Mouse (Mus musculus) CD8-positive naive resting alpha-beta T cell, adult 2 months (primary cell): ENCODE results near the gene Surf6.
A peak's percentile ranks its signal among the peaks of the same experiment; 100 is the strongest.

Source experiments
- DNase-seq, 2 experiments: peaks; one replicate each; pipeline ENCODE4 v3.0.0; 2022; ENCODE audit warnings: low read depth in 2 of 2, low spot score in 2 of 2

Gene Surf6

DNA sequence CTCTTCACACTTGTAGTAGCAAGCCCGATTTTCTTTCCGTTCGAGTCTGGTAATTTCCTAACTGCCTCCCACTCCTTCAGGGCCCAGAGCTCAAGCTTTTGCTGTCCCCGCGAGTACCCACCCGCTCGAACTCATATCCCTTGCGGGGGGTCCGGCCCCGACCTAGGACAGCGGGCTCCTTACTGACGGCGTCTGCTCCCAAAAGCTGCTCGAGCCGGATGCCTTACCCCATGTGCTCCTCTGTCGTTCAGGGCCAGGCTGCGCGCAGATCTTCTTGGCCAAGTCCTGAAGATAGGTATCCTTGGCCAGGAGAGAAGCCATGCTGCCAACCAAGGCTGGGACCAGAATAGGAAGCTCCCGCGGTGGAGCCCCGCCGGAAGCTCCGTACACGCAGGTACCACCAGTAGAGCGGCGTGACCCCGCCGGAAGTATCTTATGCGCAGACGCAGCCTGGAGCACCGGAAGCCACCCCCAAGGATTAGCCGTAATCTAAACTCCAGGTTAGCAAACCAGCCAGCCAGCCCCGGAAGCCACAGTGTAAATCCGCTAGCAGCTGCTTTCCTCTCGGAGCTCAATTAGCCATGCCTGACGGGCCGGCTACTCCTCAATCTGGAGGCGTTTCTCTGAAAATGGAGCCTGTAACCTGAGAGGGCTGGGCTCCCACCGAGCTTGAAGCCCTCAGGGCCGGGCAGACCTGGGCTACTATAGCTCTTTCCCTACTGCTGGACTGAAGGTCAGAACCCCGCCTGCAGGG lies at the start of gene Surf6:
TSS of gene Surf6 (minus strand) at position 413 of the 754 bp plus-strand sequence.
- peak; percentile 96 to 97 for DNase-seq

DNA sequence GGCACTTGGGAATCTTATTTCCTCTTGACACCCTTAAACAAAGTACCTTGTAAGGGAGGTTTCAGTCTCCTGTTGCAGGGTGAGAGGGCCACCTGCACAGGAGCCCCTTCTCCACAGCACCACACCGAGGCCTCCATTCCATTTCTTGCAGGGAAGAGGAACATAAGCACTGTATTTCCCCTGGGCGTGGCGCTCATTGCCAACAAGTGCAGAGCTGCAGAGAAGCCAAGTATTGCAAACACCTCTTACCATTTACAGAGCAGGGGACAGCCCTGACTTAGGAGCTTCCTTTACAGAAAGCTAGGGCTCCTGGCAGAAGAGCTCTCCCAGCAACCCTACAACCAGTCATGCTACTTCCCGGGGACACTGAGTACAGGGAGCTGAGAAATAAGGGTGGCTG lies 49.5 kb upstream of the Surf6 start:
- no peak for DNase-seq

DNA sequence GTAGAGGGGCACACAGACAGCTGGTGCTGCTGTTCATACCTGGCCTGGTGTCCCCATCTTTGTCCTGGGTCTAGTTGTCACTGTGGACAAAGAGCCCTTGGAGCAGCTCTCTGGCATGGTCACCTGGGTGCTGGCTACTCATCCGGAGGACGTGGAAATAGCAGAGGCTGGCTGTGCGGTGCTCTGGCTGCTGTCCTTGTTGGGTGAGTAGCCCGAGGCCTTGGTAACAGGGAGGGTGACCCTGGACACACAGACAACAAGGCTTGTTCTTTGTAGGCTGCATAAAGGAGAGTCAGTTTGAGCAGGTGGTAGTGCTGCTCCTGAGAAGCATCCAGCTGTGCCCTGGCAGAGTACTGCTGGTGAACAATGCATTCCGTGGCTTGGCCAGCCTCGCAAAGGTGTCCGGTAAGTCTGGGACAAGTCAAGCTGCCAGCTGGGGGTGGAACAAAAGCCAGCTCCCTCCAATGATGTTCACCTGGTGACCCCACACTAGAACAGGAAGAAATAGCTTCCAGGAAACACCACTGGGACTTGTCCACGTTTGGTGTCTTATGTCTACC lies 48.7 kb upstream of the Surf6 start:
- DNase-seq, result no peak

DNA sequence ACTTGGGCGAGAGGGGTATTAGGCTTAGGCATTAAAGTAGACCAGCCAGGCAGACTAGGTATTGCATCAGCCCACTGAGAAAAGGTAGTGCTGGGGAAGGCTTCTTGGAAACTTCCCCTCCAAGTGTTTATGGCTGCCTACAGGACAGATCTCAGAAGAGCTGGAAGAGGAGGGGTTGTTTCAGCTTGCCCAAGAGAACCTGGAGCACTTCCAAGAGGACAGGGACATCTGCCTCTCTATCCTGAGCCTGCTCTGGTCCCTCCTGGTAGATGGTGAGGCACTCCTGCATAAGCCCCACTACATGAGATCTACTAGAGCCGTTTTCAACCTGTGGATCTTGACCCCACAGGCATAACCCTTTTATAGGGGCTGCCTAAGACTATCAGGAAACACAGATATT lies 47.7 kb upstream of the Surf6 start:
- DNase-seq, result no peak

DNA sequence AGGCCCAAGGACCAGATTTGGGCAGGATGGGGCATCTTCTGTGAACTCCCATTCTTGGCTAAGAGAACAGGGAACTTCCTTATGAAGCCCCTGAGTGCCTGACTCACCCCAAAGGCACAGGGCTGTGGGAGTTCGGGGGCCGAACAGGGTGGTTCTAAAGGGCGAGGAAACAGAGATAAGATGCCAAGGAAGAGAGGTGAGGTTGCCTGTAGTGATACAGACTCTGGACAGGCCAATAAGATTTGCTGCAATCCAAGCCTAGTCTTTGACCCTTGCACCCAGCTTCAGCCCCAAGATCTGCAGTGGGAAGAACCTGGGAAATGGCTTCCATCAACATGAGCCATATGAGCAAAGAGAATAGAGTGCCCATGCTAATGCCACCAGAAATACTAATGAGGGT lies 40.6 kb upstream of the Surf6 start:
- DNase-seq, result no peak

DNA sequence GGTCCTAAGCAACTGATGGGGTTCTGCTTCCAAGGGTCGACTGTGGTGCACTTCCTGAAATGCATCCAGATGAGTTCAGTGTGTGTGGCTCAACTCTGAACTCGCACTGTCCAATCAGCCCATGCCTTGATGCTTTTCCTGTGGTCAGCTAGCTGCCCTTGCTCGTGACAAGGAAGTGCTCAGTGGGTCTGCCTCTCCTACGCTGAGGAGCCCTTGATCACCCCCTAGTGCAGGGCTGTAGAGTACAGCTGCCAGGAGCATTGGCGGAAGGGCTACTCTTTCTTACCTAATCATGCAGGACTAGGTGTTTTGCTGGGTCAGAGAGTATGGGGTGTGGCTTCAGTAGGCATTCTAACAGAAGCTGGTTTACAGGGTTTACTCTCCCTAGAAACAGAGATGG lies 38.9 kb upstream of the Surf6 start:
- no peak for DNase-seq

DNA sequence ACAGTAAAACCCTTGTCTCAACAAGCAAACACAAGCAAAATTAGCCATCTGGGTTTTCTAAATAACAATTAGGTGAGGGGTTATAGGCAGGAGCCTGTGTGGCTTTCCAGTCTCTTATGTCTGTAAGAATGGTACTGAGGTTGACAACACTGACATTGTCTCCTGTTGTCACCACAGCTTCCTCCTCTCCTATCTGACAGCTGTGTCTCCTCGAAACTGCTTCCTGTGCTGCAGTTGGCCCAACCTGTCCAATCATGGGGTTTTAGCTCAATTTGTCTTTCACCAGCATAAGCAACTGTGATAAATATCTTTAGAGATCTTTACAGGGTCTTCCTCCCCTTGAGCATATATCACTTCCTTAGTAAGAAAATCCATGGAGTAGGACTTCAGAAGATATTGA lies 33.7 kb upstream of the Surf6 start:
- DNase-seq, result no peak

DNA sequence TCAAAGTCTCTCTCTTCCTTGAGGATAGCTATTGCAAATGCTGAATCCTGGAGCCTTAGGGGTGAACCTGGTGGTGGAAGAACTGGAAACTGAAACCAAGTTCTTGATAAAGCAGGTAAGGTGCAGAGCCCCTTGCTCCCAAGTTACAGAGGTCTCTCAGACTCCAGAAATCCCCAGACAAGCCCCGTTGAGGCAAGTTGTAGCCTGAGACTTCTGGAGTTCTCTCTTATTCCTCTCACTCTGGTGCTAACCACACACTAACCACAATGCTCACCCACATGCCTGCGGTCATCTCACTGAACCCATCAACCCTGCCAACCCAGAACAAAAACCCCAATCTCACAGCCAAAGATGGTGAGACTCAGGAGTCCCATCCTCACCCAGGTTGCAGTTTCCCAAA lies 32.6 kb upstream of the Surf6 start:
- peak in 1 of 2 experiments; percentile 23 for DNase-seq

DNA sequence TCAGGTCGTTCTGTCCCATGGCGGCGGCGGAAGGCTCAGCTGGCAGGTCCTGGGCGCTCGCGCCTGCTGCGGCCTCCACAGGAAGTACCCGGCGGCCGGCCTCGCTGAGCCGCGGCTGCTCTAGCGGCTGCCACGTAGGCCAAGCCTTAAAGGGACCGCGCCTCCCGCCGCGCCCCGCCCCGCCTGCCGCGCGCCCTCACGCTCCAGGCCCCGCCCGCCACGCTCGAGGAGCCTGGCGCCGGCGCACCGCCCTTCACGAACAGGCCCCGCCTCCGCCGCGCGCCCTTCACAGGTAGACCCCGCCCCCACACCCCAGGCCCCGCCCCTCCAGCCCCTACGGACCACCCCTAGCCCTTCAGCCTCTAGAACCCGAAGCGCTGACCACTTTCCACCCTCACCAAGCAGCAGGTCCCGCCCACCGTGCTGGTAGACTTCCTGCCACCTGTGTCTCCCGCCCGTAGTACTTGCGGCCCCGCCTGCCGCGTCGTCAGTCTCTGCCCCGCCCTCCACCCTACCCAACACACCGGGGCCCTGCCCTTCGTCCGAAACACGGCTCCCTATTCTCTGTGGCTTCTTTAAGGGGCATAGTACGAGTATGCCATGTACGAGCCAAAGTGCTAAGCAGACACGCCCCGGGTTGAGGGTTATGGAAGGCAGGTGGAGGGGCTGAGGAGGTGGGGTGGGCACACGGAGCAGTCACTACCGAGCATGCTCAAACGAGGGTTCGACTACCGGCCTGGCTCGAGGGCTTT lies 30.8 kb upstream of the Surf6 start, which contains the start of the genes Surf4 and Stkld1:
TSS of gene Surf4 (minus strand) at position 625 of the 752 bp plus-strand sequence.
TSS of gene Stkld1 (plus strand) at position 744 of the 752 bp plus-strand sequence.
- peak; percentile 86 to 88 for DNase-seq

DNA sequence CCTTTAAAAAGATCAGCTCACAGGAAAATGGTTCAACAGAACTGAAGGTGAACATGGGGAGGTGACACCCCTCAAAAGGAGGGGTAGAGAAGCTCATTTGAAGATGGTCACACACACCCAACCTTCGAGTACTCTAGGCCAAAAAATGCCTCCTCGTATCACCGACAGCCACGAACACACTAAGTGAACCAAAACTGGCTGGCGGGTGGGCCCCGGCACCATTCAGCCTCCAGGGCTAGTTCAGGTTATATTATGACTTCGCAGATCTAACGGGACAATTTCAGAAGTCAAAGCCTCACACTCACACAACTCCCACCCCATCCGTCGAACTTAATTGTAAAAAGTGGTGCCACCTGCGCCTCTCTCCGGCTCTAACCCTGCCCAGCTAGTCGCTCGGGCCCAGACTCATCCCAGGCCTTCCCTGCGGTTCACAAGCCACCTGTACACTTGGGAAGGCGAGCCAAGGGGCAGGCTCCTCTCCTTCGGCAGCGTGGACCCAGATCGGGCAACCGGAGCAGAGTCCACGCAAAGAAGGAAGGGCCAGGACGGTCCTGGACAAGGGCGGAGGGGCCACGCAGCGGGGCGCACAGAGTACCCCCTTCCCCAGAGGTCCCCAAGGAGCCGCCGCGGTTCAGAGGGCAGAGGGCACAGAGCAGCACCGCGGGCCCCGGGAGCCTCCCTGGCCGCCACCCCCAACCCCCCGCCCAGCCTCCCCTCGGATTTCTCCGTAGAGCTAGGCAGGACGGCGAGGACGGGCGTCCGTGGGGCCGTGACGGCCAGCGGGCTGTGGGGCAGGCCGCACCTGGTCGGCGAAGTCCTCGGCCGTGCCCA lies 30.0 kb upstream of the Surf6 start:
- DNase-seq, result peak; percentile 19 to 24

DNA sequence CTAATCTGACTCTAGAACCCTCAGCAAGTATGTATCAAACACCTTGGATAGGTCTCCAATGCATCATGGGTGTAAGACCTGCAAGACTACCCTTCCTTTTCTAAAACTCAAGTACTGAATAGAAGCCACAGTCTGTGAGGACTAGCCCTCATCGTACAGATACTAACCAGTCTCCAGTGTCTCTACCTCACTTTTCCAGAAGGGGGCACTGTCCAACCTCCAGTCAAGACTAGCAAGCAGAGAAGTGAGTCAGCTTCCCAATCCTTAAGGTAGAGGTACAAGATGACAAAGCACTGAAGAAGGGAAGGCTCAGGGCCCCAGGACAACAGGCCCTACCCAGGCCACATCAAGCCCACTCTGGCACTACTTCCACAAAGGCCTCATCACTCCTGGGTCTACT lies 27.7 kb upstream of the Surf6 start:
- peak; percentile 63 to 77 for DNase-seq

DNA sequence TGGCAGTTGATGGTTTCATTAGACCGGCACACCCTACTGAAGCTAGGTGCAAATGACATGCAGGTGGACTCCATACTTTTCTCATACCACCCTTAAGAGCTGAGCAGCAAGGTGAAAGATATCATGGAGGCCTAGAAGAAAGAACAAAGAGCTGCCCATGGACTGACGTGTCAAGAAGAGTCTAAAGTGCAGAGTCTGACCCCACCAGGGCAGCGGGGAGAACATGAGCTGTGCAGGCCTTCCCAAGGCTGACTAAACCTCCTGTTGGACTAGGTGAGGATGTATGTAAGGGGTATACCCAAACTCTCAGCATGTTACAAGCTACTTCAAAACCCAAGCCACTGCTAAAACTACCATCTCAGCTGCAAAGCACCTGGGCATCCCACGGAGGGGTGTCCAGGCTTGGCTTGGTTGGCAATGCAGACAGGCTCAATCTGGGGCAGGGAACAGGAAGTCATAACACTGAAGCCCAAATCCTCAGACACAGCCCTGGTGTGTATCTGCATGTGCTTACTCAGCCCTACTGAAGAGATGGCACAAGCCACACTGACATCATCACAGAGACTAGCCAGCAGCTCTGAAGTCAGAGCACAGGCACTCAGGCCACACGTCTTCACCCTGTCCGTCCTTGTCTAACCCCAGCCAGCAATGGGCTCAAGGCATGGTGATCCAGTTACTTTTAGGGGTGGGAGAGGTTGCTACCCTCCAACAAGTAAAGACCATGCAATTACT lies 25.2 kb upstream of the Surf6 start:
- no peak for DNase-seq

DNA sequence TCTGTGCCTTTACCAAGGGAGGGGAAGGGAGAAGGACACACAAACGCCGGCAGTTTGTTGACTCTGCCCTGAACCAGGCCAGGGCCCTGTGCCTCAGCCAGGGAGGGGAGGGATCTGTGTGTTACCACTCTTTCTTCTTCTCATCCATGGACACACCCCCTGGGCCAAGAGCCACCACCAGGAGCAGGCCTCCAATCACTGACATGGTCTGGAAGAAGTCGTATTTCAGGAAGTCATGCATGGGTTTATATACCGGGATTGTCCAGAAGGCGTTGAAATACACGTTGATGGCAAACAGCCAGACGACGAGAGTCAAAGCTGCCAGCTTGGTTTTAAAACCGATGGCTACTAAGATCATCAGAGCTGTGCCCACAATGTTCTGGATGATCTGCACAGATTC lies 19.1 kb upstream of the Surf6 start:
- DNase-seq, result no peak

DNA sequence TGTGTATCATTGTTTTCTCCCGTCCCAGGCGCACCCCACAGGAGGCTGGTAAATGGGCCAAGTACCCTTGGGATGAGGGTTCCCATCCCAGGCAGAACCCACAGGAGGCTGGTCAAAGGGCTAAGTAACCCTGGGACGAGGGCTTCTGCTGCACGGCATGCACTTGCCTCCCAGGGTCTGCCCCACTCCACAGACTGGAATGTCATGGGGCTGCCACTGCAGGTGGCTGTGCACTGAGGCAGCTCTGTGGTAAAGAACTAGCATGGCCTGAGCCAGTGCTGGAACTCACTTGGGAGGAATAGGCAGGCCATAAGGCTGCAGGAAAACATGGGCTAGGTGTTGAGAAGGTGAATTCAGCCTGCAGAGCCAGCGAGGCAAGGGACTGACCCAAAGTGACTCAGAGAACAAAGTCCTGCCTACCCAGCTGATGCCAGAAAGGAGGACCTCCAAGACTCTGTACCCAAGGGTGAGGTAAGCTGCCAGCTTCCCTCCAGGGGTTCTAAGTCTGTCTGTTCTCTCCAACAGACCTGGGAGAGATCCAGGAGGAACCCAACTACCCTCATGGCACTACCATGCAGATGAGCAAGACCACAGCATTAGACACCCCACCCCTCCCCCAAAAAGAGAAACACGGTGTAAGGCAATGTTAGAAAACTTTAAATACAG lies 17.6 kb upstream of the Surf6 start:
- no peak for DNase-seq

DNA sequence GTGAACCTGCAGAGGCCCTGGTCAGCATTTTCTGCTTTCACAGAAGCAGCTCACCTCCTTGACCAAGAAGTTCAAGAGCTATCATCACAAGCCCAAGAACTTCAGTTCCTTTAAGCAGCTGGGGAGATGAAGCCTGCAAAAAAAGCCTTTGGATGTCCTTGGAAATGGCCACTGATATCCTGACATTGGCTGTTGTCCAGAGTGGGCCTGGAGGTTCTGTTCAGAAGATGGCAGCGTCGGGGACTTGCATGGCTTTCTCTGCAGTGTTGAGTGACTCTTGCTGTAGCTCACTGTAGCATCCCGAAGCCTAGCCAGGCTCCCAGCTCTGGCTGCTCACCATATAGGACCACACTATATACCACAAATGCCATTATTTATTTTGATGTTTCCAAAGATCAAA lies 17.0 kb upstream of the Surf6 start:
- no peak for DNase-seq

DNA sequence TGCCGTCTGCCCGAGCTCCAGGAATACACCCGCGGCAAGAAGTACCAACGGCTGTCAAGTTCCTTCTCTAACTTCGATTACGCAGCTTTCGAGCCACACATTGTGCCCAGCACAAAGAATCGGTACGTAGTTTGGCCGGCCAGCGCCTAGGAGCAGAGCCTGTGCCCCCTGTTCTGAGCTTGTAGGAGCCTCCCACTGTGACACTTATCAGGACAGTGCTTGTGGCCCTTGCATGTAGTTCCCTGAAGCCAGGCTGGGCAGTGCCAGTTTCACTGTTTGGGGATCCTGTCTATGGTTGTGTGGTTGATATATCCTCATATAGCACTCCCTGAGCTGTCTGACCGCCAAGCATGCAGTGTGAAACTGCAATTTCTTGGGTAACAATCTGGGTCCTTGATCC lies 14.1 kb upstream of the Surf6 start:
- DNase-seq, result no peak

DNA sequence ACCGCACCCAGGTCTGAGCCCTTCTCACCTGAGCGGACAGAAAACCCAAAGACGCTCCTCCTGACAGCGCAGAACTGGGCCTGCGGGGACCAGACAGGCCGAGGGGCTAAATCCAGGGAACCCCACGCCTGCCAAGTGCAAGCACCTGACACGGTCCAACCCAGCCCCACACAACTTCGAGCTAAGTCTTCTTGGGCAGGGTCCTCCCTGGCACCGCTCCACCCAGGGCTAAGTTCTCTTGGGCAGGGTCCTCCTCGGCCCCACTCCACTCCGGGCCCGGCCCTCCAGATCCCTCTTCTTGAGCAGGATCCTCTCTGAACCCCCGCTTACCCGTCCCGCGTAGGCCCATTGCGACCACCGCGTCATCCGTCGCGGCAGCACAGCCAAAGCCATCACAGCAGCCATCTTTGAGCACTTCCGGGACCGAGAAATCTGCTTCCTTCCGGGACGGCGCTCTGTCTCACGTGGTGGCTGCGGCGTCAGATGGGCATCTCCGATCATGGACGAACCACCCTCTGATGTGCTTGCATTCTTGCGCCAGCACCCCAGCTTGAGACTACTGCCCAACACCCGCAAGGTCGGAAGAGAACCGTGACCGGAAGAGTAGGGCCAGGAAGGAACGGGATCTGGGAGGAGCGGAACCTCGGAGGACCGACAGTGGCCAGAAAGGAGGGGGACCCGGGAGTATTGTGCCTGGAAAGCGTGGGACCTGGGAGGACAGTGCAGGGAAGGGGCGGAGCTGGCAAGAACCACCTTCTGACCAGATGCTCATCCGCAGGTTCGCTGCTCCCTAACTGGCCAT lies 13.4 kb upstream of the Surf6 start, which contains the start of the genes Surf2 and Surf1:
TSS of gene Surf2 (plus strand) at position 441 of the 802 bp plus-strand sequence.
TSS of gene Surf1 (minus strand) at position 604 of the 802 bp plus-strand sequence.
- peak; percentile 71 to 76 for DNase-seq

DNA sequence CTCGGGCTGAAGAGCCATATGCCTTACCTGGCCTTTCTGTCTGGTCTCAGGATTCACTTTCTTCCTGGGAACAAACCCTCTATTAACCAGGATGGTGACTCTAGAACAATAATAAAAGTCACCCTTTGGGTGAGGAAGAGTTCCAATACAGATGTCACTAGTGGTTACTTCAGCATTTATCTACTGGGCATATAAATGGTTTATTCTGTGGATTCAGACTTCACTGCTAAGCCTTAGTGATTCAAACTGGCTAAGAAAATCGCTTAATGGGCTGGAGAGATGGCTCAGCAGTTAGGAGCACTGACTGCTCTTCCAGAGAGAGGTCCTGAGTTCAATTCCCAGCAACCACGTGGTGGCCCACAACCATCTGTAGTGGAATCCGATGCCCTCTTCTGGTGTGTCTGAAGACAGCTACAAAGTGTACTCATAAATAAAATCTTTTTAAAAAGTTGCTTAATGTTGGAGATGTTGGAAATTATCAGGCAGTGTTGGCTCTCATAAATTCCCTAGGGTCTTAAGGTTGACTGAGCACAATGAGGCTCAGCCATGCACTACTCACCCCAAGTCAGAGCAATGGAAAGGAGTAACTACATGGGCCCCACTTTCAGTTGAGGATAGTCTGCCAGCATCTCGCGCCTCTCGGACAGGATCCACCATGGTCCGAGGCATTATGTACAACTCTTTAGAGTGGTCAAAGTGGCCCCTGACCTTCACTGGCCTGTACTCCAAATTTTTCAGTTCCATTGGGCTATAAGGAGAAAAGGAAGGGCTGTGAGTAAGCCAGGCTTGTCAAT lies 11.7 kb upstream of the Surf6 start:
- no peak for DNase-seq
